Mouse (Mus musculus) cerebellum, adult 9-10 months (tissue): ENCODE data around the gene Rreb1.
"Not testable (repeated sequence)": the region's sequence is repeated elsewhere in the genome, so short reads cannot be mapped to it uniquely, and the experiment has no call there.

Experiments
- DNase-seq: peaks from one replicate; pipeline ENCODE4 v3.0.0; 2022

The Rreb1 gene

GRCm38 (mm10) chr13:37827996-37828579, 49.9 kb downstream of the Rreb1 start:
- no peak for DNase-seq

GRCm38 (mm10) chr13:37828928-37829327, 50.7 kb downstream of the Rreb1 start:
- no peak for DNase-seq

DNA sequence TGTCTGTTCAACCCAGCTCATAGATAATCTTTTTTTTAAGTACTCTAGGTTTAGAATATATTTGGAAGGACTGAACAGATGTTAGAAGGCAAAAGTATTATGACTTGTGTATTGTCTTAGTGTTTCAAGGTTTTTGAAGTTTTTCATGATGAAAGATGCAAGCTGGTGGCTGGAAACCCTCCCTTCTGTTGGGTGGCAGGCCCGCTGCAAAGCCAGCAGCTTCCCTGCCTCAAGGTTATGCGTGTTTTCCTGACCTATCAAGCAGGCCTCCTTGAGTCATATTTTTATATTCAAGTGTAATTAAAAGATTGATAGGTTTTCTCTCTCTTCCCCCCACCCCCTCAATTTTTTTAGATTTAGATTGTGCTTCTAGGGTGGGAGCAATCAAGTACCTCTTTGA, 52.1 kb downstream of the Rreb1 start:
- no peak for DNase-seq

- no peak for DNase-seq
These were observed 52.7 kb downstream of the Rreb1 start for GRCm38 (mm10) chr13:37830874-37831311.

DNA sequence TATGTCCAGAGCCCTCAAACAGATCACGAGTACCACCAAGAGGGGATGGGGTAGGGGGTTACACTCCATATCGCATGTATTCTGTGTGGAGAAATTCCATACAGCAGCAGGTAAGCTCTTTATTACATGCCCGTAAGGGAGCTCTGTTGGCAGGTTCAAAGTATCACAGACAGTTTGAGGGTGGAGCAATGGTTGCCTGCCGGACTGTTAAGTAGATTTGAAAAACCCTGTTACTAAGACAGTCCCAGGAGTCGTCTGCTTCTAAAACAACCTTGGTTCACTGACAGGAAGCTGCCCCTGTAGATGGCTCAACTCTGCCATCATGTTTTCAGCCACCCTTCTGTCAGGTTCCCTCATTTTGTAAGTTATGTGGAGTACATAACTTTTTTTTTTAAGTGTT, 54.3 kb downstream of the Rreb1 start:
- no peak for DNase-seq

GRCm38 (mm10) chr13:37833500-37833899, 55.3 kb downstream of the Rreb1 start:
- no peak for DNase-seq

GRCm38 (mm10) chr13:37835296-37835695, 57.1 kb downstream of the Rreb1 start:
- DNase-seq = no peak

DNA sequence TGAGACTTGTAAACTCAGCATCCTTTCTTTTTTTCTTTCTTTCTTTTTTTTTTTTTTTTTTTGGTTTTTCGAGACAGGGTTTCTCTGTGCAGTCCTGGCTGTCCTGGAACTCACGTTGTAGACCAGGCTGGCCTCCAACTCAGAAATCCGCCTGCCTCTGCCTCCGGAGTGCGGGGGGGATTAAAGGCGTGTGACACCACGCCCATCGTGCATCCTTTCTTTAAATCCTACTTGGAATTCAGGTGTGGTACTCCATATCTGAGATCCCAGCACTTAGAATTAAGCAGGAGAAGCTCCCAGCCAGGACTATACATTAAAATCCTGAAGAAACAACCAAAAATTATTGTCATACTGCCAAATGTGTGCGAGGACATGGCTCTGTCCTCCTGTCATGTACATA, 57.6 kb downstream of the Rreb1 start:
- not testable (repeated sequence) for DNase-seq

- DNase-seq = no peak
These were observed 59.2 kb downstream of the Rreb1 start for GRCm38 (mm10) chr13:37837372-37837771.

DNA sequence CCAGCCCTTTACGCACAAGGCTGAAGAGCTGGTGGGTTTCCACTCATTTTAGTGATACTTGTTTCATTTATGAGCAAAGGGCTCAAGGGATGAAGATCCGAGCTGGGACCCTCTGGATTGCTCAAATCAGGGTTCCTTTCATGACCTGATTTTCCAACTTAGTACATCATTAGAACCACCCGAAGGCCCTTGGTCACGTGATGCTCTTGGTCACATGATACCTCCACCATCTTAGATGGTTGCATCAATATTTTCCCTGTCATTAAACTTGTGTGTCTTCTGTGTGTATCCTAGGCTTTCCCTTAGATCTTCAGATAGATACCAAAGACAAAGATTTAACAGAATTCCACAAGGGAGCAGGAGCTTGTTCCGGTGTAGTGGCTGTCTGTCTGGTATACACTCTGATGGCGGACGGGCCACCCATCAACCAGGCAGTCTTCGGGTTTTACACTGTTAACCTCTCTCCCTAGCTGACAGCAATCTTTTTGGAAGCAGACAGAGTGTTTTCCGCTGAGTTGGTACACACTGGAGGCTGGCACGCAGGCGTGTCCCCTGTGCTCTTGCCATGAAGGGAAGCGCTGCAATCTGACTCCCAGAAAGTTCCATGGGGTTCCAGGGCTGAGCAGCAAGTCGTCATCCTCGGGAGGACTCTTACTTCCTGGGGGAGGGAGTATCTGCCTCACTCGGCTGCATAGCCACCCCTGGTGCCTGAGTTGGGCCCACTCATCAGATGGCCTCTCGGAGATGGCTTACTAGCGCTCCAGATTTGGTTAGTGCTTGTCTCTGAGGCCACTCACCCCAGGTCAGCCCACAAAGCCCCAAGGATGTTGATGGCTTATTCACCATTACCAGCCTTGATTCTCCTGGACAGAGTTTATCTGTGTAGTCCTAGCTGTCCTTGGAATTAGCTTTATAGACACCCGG, 60.3 kb downstream of the Rreb1 start:
- no peak for DNase-seq

DNA sequence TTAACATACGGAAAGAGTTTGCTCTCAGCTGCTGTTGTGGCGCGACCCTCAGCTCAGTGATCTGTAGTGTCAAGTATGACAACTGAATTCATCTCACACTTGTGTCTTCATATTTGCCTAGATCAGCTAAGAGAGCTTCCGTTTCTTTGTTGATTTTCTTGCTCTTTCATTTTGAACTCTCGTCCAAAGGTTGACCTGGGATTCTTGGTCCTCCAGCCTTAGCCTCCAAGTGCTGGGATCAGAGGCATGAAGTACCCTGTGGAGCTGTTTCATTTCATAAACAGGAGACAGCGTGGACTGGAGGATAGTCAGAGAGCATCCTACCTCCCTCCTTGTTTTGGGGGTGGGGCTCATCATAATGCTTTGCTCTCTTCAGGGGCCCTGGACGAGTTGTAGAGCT, 65.0 kb downstream of the Rreb1 start:
- no peak for DNase-seq

GRCm38 (mm10) chr13:37843844-37844243, 65.6 kb downstream of the Rreb1 start:
- no peak for DNase-seq

DNA sequence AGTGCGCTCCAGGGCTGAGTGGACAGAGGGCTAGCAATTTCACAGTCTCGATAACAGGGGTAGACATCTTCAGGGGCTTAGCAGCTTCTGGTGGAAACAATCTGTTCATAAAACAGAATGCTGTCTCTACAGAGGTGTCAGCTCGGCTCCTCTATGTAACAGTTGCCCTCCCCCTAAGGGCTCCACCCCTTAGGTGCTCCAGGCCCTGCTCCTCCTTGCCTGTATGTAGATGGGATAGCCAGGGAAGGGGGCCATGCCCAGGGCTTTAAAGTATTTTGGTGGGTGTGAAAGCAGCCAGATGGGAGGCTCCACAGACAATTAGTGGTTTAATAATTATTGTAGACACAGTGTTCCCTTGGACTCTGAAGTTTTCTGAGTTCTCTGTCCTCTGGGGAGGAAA, 67.0 kb downstream of the Rreb1 start:
- DNase-seq = no peak

DNA sequence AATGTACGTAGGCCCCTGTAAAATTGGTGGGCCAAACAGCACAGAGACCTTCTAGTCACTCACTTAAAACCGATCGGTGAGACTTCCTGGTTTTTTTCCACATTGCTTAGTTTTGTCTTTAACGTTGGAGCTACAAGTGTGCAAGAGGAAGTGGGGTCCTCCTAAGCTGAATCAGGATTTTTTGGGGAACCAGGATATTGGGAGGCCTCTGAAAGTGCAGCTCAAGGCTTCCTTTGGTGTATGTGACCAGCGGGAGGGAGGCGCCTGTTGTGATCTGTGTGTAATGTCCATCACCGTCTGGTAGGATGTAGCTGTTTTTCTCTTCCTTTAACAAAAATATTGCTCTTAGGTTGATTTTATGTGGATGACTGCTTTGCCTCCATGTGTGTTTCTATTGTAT, 67.4 kb downstream of the Rreb1 start:
- no peak for DNase-seq

DNA sequence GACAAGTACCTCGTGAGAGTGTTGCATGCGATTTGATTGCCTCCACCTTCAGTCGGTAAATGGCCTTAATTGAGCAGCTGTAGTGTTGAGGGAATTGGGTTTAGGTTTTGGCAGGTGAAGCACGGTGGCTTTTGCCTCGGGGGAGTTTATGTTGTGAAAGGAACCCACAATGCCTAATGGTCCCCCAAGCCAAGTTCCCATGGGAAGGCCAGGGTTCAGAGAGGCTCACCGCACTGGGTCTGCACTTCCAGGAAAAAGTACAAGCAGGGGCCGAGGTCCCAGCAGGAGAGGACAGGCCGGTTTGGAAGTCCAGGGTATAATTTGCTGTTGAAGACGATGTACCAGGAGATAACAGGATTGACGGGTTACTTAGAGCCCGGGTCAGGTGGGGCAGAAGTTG, 68.3 kb downstream of the Rreb1 start:
- no peak for DNase-seq

DNA sequence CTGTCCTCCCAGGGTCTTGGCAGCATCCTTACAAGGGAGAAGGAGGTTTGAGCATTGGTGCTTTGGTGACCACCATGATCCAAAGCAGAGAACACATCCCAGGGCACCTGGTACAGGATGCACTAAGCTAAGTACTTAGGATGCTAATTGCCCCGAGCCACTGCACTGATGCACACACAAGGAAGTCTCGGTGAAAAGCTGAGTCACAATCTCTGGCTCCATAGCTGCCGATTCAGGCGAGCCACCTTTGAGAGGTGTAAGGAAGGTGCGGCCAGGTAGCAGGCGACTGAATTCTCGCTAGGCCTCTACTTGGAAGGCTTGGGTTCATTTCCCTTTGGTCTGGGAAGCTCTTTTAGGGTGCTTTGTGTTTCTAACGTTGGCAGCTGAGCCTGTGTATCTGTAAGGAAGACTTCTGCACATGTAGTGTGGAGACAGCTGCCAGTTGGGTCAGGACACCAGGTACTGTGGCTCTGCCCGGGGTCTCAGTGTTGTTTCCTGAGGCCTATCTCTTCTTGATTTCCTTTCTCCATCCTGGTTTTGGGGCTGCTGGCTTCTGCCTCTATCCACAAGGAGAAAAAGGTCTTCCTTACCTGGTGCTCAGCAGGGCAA, 68.9 kb downstream of the Rreb1 start:
- DNase-seq = no peak

DNA sequence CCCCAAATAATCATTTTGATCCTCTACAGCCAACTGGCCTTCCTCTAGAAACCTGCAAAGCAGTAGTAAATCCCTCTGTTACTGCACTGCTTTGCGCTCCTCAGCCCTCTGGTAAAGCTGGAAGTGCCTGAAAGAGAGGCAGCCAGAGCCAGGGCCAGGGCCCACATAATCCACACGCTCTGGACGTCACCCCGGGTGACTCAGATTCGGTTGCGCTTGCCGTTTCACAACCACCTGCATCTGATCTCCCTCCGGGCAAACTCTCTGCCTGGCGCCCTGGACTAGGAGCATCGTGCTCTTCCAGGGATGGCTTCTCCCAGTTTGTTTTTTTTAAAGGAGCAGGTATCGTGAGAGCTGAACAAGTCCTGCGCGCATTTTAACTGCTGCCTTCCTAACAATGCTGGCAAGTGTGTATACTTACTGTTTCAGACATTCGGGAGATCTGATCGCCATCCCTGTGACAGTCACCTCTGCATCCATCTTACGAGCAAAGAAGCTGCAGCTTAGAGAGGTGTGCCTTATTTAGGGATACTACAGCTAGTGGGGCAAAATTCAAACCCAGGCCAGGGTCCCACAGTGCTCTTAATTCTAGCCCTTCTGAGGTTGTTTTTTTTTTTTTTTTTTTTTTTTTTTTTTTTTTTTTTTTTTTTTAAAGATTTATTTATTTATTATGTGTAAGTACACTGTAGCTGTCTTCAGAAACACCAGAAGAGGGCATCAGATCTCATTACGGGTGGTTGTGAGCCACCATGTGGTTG, 69.6 kb downstream of the Rreb1 start:
- DNase-seq = no peak

DNA sequence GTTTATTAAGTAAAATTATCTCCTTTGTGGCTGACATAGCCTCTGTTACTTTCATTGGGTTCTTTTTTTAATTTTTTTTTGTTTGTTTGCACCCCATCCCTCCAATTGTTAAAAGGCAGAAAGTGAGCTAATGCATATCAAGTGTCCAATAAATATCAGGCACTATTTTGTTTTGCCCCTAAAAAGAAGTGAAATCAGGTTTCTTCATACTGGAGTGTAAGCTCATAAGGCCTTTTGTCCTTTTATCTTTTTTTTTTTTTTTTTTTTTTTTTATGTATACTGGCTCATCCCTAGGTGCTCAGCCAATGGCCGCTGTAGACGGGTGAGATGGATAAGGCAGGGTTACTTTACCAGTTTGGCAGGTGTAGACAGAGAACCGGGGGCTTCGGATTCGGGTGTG, 70.2 kb downstream of the Rreb1 start:
- no peak for DNase-seq

DNA sequence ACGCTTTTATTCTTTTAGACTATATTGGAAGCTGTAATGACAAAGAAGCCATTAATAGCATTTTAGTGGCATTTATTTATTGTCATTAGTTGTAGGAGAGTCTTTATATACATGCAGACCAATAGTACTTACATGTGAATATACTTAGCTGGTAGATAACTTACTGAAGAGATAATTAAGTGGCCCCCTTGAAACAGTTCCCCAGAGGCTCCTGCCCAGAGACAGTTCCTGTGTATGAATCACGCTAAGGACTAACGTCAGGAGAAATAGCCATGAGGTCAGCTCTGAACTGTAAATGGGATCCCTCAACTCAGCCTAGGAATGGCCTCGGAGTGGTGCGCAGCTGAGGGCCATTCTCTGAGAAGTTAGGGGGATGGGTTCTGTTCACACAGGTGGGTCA, 73.4 kb downstream of the Rreb1 start:
- DNase-seq = no peak

GRCm38 (mm10) chr13:37852850-37853249, 74.7 kb downstream of the Rreb1 start:
- no peak for DNase-seq

DNA sequence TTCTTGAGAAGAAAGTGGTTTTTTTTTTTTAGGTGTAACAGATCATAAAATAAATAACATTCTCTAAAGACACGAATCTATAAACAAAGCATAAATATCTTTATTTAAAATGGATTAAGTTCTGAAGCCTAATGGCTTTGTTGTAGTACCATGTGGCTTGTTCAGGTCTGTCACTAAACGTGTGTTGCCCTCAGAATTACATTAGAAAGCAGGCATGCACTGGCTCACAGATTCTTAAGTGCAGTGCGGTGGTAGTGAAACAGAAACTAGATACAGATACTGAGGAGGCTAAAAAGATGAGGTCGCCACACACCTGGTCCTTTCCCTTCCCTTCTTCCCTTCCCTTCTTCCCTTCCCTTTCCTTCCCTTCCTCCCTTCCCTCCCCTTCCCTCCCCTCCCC, 75.2 kb downstream of the Rreb1 start:
- DNase-seq = no peak

DNA sequence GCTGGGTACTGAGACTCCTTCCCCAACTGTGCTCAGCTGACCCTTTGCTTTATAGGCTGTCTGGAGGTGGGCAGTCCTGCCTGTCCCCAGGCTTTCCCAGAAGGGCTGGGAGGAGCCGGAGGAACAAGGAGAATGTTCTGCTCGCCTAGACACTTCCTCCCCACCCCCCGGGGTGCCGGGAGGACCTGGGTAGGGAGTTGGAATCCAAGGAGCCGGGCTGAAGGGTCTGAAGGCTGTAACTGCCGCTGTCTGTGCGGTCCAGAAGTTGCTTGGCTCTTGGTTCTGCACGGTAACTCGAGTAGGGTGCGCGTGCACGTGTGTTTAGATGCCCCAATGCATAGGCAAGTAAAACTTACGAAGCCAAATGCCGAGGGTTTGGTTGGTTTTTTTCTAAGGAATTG, 75.8 kb downstream of the Rreb1 start:
- DNase-seq = no peak
